Mouse (Mus musculus): ENCODE results near the gene Mllt3.

- no peak for TF ChIP-seq CTCF (IDR thresholded peaks at IDR 0.05; ENCODE audit: control insufficient read depth, insufficient read depth, low read length)
- TF ChIP-seq POLR2A (IDR thresholded peaks at IDR 0.05; ENCODE audit: borderline replicate concordance, control insufficient read depth, low read depth, low read length): no peak
These were observed 296.4 kb downstream of the Mllt3 start for GRCm38 (mm10) chr4:87736779-87737178.
